Mouse (Mus musculus) heart, embryonic 14.5 days (tissue): ENCODE measurements around the gene Ccl17. TPM values are rescaled to one million over a fixed set of nuclear protein-coding genes. Genes with fewer than 3 reads are reported as not detected.

Experiments
- ATAC-seq: fragments of 200-750 bp; cut with Nextera tagmentation; 2 replicates; pipeline ENCODE4 v1.8.0; 2017; ENCODE audit warnings: low read depth, moderate TSS enrichment; ENCODE audit not compliant: insufficient number of reproducible peaks, insufficient read depth, low FRiP score
- H3K27ac ChIP-seq, 2 experiments: fragments of 200-500 bp in 1 of 2; fragments of 300-500 bp in 1 of 2; sonication (generic) in 1 of 2; replicated peaks in 1 of 2; 2 replicates each; pipeline ENCODE4 v1.5.1; 2012 to 2014; ENCODE audit warnings: low read depth in 2 of 2, low read length in 2 of 2, control low read depth in 1 of 2, mild to moderate bottlenecking in 1 of 2, mixed read lengths in 1 of 2; ENCODE audit not compliant: control insufficient read depth in 1 of 2, insufficient read depth in 1 of 2
- H3K27me3 ChIP-seq: fragments of 300-500 bp; sonication (generic); 2 replicates; pipeline ENCODE4 v1.6.1; 2014; ENCODE audit warnings: mild to moderate bottlenecking, low read length, control low read depth; ENCODE audit not compliant: control insufficient read depth, insufficient read depth
- H3K36me3 ChIP-seq: fragments of 300-500 bp; sonication (generic); 2 replicates; pipeline ENCODE4 v1.6.1; 2014; ENCODE audit warnings: mild to moderate bottlenecking, control low read depth, low read length, mixed read lengths; ENCODE audit not compliant: control insufficient read depth, insufficient read depth
- H3K4me1 ChIP-seq, 2 experiments: fragments of 200-500 bp in 1 of 2; fragments of 300-500 bp in 1 of 2; sonication (generic) in 1 of 2; 2 replicates each; pipeline ENCODE4 v1.6.1; 2012 to 2014; ENCODE audit warnings: low read length in 2 of 2, control low read depth in 1 of 2, mixed read lengths in 1 of 2; ENCODE audit not compliant: control insufficient read depth in 2 of 2, insufficient read depth in 2 of 2
- H3K4me2 ChIP-seq: fragments of 300-500 bp; sonication (generic); 2 replicates; pipeline ENCODE4 v1.6.1; 2014; ENCODE audit warnings: mild to moderate bottlenecking, low read length
- H3K4me3 ChIP-seq, 2 experiments: fragments of 200-500 bp in 1 of 2; fragments of 300-500 bp in 1 of 2; sonication (generic) in 1 of 2; 2 replicates each; pipeline ENCODE4 v1.5.1; 2012 to 2014; ENCODE audit warnings: low read length in 2 of 2, mild to moderate bottlenecking in 2 of 2, control low read depth in 1 of 2, low read depth in 1 of 2, moderate library complexity in 1 of 2; ENCODE audit not compliant: control insufficient read depth in 1 of 2, insufficient read depth in 1 of 2
- H3K9ac ChIP-seq: fragments of 300-500 bp; sonication (generic); 2 replicates; pipeline ENCODE4 v1.6.1; 2014; ENCODE audit warnings: mild to moderate bottlenecking, low read length
- H3K9me3 ChIP-seq: fragments of 300-500 bp; sonication (generic); 2 replicates; pipeline ENCODE4 v1.6.1; 2016; ENCODE audit warnings: low read length, control low read depth; ENCODE audit not compliant: control insufficient read depth
- WGBS: fragments of 180-500 bp; shearing (Covaris S2); extraction: QIAGEN DNeasy Blood & Tissue Kit; methylation state at CpG from one replicate; pipeline ENCODE4 v1.1.7; 2014; 5-methylcytosine and 5-hydroxymethylcytosine counted together
- polyA plus RNA-seq: library from polyadenylated mRNA; unstranded; fragments of >200 nt; fragmentation: Nextera tagmentation; extraction: Ambion mirVana; gene quantifications from 2 replicates; pipeline ENCODE4 v1.2.1, GENCODE M21; 2014

The Ccl17 gene
- polyA plus RNA-seq, 1 experiment from 2014 or later, result 0.45 TPM

- WGBS, result 78% methylated on average over 2 of the region's 2 CpGs
- Histone ChIP-seq H3K36me3 (no peaks in the 10 kb centered on the region), H3K27me3 (peaks cover 14% of the 10 kb centered on the region), H3K9me3 (no peaks in the 10 kb centered on the region), H3K4me3 (no peak overlapping the region), H3K4me1 (peaks cover 40 to 41% of the 10 kb centered on the region in 2 experiments), H3K27ac (no peak overlapping the region), H3K9ac (no peak overlapping the region), H3K4me2 (no peak overlapping the region)
- ATAC-seq, result no peak
These were observed 33.9 kb upstream of the Ccl17 start for GRCm38 (mm10) chr8:94776346-94776745.

GRCm38 (mm10) chr8:94778036-94778435 lies 32.2 kb upstream of the Ccl17 start:
- peaks cover 3% of the 10 kb centered on the region for H3K27me3 ChIP-seq
- peaks cover 38% of the 10 kb centered on the region in 2 experiments for H3K4me1 ChIP-seq
- 0 out of 2 replicates have a peak overlapping the region, but pooled peaks have one; percentile 0 for H3K4me2 ChIP-seq
- 12% methylated on average over 10 of the region's 10 CpGs for WGBS
- no peak overlapping the region for H3K4me3 ChIP-seq
- H3K9ac ChIP-seq, result no peak overlapping the region
- no peaks in the 10 kb centered on the region for H3K36me3 ChIP-seq
- ATAC-seq, result peak; percentile 39; the same call in 1 of the 2 replicates
- H3K27ac ChIP-seq, result peak overlapping the region; percentile 20 to 59; a peak in 3 of 4 replicates
- H3K9me3 ChIP-seq, result no peaks in the 10 kb centered on the region

- H3K9me3 ChIP-seq, result no peaks in the 10 kb centered on the region
- no peak overlapping the region for H3K9ac ChIP-seq
- no peaks in the 10 kb centered on the region for H3K27me3 ChIP-seq
- 46% methylated on average over 5 of the region's 5 CpGs for WGBS
- 0 out of 2 replicates have a peak overlapping the region, but pooled peaks have one; percentile 0 for H3K4me2 ChIP-seq
- H3K27ac ChIP-seq, result peak overlapping the region; percentile 20 to 59; a peak in 3 of 4 replicates
- no peaks in the 10 kb centered on the region for H3K36me3 ChIP-seq
- no peak overlapping the region for H3K4me3 ChIP-seq
- peaks cover 35 to 36% of the 10 kb centered on the region in 2 experiments for H3K4me1 ChIP-seq
- ATAC-seq, result peak; percentile 53; the same call in 1 of the 2 replicates
These were observed 31.8 kb upstream of the Ccl17 start for GRCm38 (mm10) chr8:94778473-94778872.

- H3K4me3 ChIP-seq, result no peak overlapping the region
- no peaks in the 10 kb centered on the region for H3K27me3 ChIP-seq
- no peak for ATAC-seq
- no peaks in the 10 kb centered on the region for H3K36me3 ChIP-seq
- H3K9me3 ChIP-seq, result no peaks in the 10 kb centered on the region
- peaks cover 35 to 38% of the 10 kb centered on the region in 2 experiments for H3K4me1 ChIP-seq
- H3K9ac ChIP-seq, result no peak overlapping the region
- 72% methylated on average over 10 of the region's 10 CpGs for WGBS
- peak overlapping the region in 1 of 2 experiments; percentile 59; a peak in 2 of 4 replicates for H3K27ac ChIP-seq
- no peak overlapping the region for H3K4me2 ChIP-seq
These were observed 31.2 kb upstream of the Ccl17 start for GRCm38 (mm10) chr8:94778895-94779533.

GRCm38 (mm10) chr8:94779534-94780294 lies 30.5 kb upstream of the Ccl17 start:
- Histone ChIP-seq H3K9ac (no peak overlapping the region), H3K27me3 (no peaks in the 10 kb centered on the region), H3K27ac (no peak overlapping the region), H3K9me3 (no peaks in the 10 kb centered on the region), H3K36me3 (no peaks in the 10 kb centered on the region), H3K4me2 (no peak overlapping the region), H3K4me3 (no peak overlapping the region), H3K4me1 (peaks cover 35 to 41% of the 10 kb centered on the region in 2 experiments)
- 93% methylated on average over 16 of the region's 16 CpGs for WGBS
- ATAC-seq, result no peak

- Histone ChIP-seq H3K9me3 (no peaks in the 10 kb centered on the region), H3K27ac (no peak overlapping the region), H3K4me2 (no peak overlapping the region), H3K27me3 (no peaks in the 10 kb centered on the region), H3K4me1 (peaks cover 40 to 45% of the 10 kb centered on the region in 2 experiments), H3K36me3 (no peaks in the 10 kb centered on the region), H3K4me3 (no peak overlapping the region), H3K9ac (no peak overlapping the region)
- WGBS, result 68% methylated on average over 21 of the region's 21 CpGs
- no peak for ATAC-seq
These were observed 29.6 kb upstream of the Ccl17 start for GRCm38 (mm10) chr8:94780491-94781154.

- H3K36me3 ChIP-seq, result no peaks in the 10 kb centered on the region
- WGBS, result 53% methylated on average over 7 of the region's 7 CpGs
- H3K4me2 ChIP-seq, result peak overlapping the region; percentile 37
- H3K4me3 ChIP-seq, result no peak overlapping the region
- no peaks in the 10 kb centered on the region for H3K27me3 ChIP-seq
- no peaks in the 10 kb centered on the region for H3K9me3 ChIP-seq
- no peak for ATAC-seq
- peaks cover 41 to 45% of the 10 kb centered on the region in 2 experiments for H3K4me1 ChIP-seq
- no peak overlapping the region for H3K9ac ChIP-seq
- H3K27ac ChIP-seq, result no peak overlapping the region
These were observed 29.0 kb upstream of the Ccl17 start for GRCm38 (mm10) chr8:94781155-94781837.
